Mouse (Mus musculus) brain, embryonic 14.5 days (tissue): Measurements from ENCODE around the gene Xpnpep2.

ENCODE experiments used
- CTCF ChIP-seq: fragments of 200-500 bp; IDR thresholded peaks from 2 replicates; pipeline ENCODE4 v1.5.1; 2012; ENCODE audit warnings: inconsistent platforms, mild to moderate bottlenecking, moderate library complexity, borderline replicate concordance; ENCODE audit not compliant: insufficient read depth, insufficient read length; ENCODE audit errors: extremely low read depth
- POLR2A ChIP-seq: fragments of 200-500 bp; IDR thresholded peaks from 2 replicates; pipeline ENCODE4 v1.6.1; 2012; ENCODE audit warnings: mild to moderate bottlenecking, inconsistent platforms, borderline replicate concordance; ENCODE audit not compliant: poor library complexity, insufficient read depth, insufficient read length, severe bottlenecking; ENCODE audit errors: extremely low read depth

DNA sequence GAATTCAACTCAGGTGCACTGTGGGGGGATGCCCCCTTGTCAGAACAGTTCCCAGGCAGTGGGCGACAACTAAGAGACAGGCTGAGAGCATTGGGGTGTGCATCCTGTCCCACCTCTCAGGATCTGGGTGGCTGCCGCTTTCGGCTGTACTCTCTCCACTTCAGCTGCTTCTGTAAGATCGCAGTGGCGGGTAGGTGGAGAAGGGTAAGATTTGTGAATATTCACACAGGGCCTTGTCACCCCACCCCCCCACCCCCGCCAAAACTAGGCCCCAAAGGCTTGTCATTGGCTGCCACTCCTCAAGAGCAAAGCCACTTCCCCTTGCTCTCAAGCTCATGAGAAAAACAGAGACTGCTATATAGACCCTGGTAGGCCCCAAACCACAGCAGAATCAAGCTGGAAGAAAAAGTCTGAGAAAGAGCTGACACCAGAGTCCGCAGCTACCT is 39.2 kb downstream of the Xpnpep2 start:
- no peak for TF ChIP-seq POLR2A
- TF ChIP-seq CTCF: no peak
